Mouse (Mus musculus) telencephalon, adult 2 months (tissue): ENCODE measurements at regions not wholly inside any gene's neighbourhood (a gene's known extent, or its start where the extent isn't known, plus 50 kb on each side); places are given as distances from the start of the nearest gene placed in this dataset.

Experiments used
- DNase-seq: peaks from one replicate; pipeline ENCODE4 v3.0.0-alpha.2; 2011; ENCODE audit warnings: low read depth, low spot score

- no peak for DNase-seq
These were observed 55.7 kb upstream of the Emb start for GRCm38 (mm10) chr13:117152655-117153054.

- no peak for DNase-seq
These were observed 64.5 kb upstream of the Emb start for GRCm38 (mm10) chr13:117143828-117144227.

GRCm38 (mm10) chr13:117143255-117143654 is 65.1 kb upstream of the Emb start:
- no peak for DNase-seq

- DNase-seq, result no peak
These were observed 74.0 kb upstream of the Emb start for GRCm38 (mm10) chr13:117134352-117134751.

- no peak for DNase-seq
These were observed 76.2 kb upstream of the Emb start for GRCm38 (mm10) chr13:117132123-117132522.

GRCm38 (mm10) chr13:117127813-117128549 is 80.4 kb upstream of the Emb start:
- DNase-seq, result no peak

GRCm38 (mm10) chr13:117127116-117127728 is 81.1 kb upstream of the Emb start:
- no peak for DNase-seq

GRCm38 (mm10) chr13:117119636-117120035 is 88.7 kb upstream of the Emb start:
- DNase-seq, result no peak

- DNase-seq, result no peak
These were observed 89.5 kb upstream of the Parp8 start for GRCm38 (mm10) chr13:117114797-117115196.

- DNase-seq, result peak; percentile 23
These were observed 87.1 kb upstream of the Parp8 start for GRCm38 (mm10) chr13:117112424-117112823.

GRCm38 (mm10) chr13:117105151-117105660 is 79.9 kb upstream of the Parp8 start:
- no peak for DNase-seq

- no peak for DNase-seq
These were observed 69.4 kb upstream of the Parp8 start for GRCm38 (mm10) chr13:117094773-117095172.

GRCm38 (mm10) chr13:117088629-117089028 is 63.3 kb upstream of the Parp8 start:
- DNase-seq, result no peak

- DNase-seq, result no peak
These were observed 57.4 kb upstream of the Parp8 start for GRCm38 (mm10) chr13:117082758-117083157.

- DNase-seq, result peak; percentile 10
These were observed 54.0 kb upstream of the Parp8 start for GRCm38 (mm10) chr13:117079316-117079715.
